Mouse (Mus musculus): Measurements from ENCODE around the gene Rab12.
A peak's percentile ranks its signal among the peaks of the same experiment; 100 is the strongest.

DNA sequence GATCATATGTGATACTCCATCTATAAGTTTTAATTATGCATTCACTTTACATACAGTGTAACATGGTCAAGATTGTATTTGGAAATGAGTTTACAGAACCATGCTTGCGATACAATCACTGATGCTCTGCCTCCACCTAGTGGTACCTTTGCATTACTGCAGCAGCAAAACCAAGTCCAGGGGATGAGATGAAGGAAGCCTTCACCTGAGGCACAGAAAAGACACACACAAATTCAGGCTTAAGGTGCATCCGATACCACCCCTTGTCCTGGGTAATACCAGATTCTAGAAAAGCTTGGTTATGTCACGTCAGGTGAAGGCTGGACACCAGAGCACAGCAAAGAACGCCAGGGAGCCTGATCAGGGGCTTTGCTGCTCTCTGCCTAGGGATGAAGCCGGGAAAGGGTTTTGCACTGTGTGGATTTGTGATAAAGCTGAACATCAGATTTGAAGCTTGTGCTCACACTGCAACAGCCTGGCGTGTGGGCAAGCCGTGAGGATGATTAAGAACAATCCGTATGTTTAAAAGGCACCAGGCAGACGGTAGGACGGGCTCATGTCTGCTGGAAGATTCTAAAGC lies 29.4 kb downstream of the Rab12 start:
- TF ChIP-seq GATA1 (IDR thresholded peaks at IDR 0.05; ENCODE audit: borderline replicate concordance, low read length) (no peak), TAL1 (conservative IDR thresholded peaks at IDR 0.05; ENCODE audit: low read depth, low read length) (no peak), CTCF (IDR thresholded peaks at IDR 0.05; ENCODE audit: low read depth, low read length) (peak; percentile 89), GATA2 (IDR thresholded peaks at IDR 0.05; ENCODE audit: borderline replicate concordance, low read depth, low read length) (no peak), POLR2AphosphoS5 (IDR thresholded peaks at IDR 0.05; ENCODE audit: insufficient replicate concordance, low read depth, low read length) (no peak)

Measured in G1E (cell line).